Mouse (Mus musculus) gastrocnemius, postnatal 4 days (tissue): ENCODE results near the gene Tarbp1. TPM values are rescaled to one million over a fixed set of nuclear protein-coding genes. Genes with fewer than 3 reads are reported as not detected.
"Not testable (repeated sequence)": the region's sequence is repeated elsewhere in the genome, so short reads cannot be mapped to it uniquely, and the experiment has no call there.

Experiments used
- DNase-seq, 2 experiments: peaks; one replicate each; pipeline ENCODE4 v3.0.0; 2021 to 2022; ENCODE audit warnings: low spot score in 2 of 2, mixed read lengths in 2 of 2
- total RNA-seq, 2 experiments: library from RNA; stranded (reverse); gene quantifications; 2 replicates each; pipeline ENCODE4 v1.2.3; 2021

The Tarbp1 gene
- total RNA-seq, 2 experiments from 2014 or later: 6.5 TPM

- peak; percentile 97 to 99 for DNase-seq
Measured at GRCm38 (mm10) chr8:126422174-126422919, 52.5 kb downstream of the Tarbp1 start, which contains the start of gene Coa6. TSS of gene Coa6 (plus strand) at chr8:126422515.

GRCm38 (mm10) chr8:126420834-126421233 is 54.0 kb downstream of the Tarbp1 start:
- DNase-seq: no peak

GRCm38 (mm10) chr8:126405030-126405429 is 69.8 kb downstream of the Tarbp1 start:
- DNase-seq: no peak

GRCm38 (mm10) chr8:126404550-126404949 is 70.3 kb downstream of the Tarbp1 start:
- DNase-seq: not testable (repeated sequence)

GRCm38 (mm10) chr8:126398349-126398748 is 76.5 kb downstream of the Tarbp1 start:
- DNase-seq: no peak

- no peak for DNase-seq
Measured at GRCm38 (mm10) chr8:126395917-126396316, 78.9 kb downstream of the Tarbp1 start.

GRCm38 (mm10) chr8:126395386-126395785 is 79.5 kb downstream of the Tarbp1 start:
- DNase-seq: no peak

GRCm38 (mm10) chr8:126391541-126391940 is 83.3 kb downstream of the Tarbp1 start:
- DNase-seq: no peak

- DNase-seq: no peak
Measured at GRCm38 (mm10) chr8:126387566-126387965, 87.3 kb downstream of the Tarbp1 start.

- peak in 1 of 2 experiments; percentile 22 for DNase-seq
Measured at GRCm38 (mm10) chr8:126382749-126383148, 92.1 kb downstream of the Tarbp1 start.

- no peak for DNase-seq
Measured at GRCm38 (mm10) chr8:126382216-126382615, 92.6 kb downstream of the Tarbp1 start.

- no peak for DNase-seq
Measured at GRCm38 (mm10) chr8:126381299-126381698, 93.6 kb downstream of the Tarbp1 start.

GRCm38 (mm10) chr8:126380141-126380540 is 94.7 kb downstream of the Tarbp1 start:
- DNase-seq: peak in 1 of 2 experiments; percentile 34

- no peak for DNase-seq
Measured at GRCm38 (mm10) chr8:126379580-126379979, 95.3 kb downstream of the Tarbp1 start.

Other genes with a start within 250 kb of the Tarbp1 start
- under 1 TPM; 0.29 to 0.37 TPM for gene Slc35f3, start 176.5 kb downstream of the Tarbp1 start, total RNA-seq
- gene Coa6, start 52.5 kb downstream of the Tarbp1 start, total RNA-seq: 10 to 100 TPM; 18.5 to 19.0 TPM
- gene Irf2bp2, start 118.9 kb upstream of the Tarbp1 start, total RNA-seq: 10 to 100 TPM; 71.8 to 76.1 TPM